Mouse (Mus musculus) olfactory bulb, adult 2 months (tissue): ENCODE data around the gene Colq.

Experiments
- CTCF ChIP-seq: fragments of 200-500 bp; IDR thresholded peaks from 2 replicates; pipeline ENCODE4 v1.5.1; 2012; ENCODE audit warnings: low read depth, mild to moderate bottlenecking, low read length, moderate library complexity; ENCODE audit not compliant: insufficient read depth
- POLR2A ChIP-seq: fragments of 200-500 bp; IDR thresholded peaks from 2 replicates; pipeline ENCODE4 v1.6.1; 2012; ENCODE audit warnings: mild to moderate bottlenecking, low read depth, low read length, moderate library complexity; ENCODE audit not compliant: insufficient read depth

GRCm38 (mm10) chr14:31593036-31593435 lies 1.9 kb upstream of the Colq start:
- TF ChIP-seq CTCF, result no peak
- no peak for TF ChIP-seq POLR2A
